Mouse (Mus musculus) ES-E14 (cell line): ENCODE data around the gene Cep152.

Experiments
- CHD2 ChIP-seq: IDR thresholded peaks from 2 replicates; pipeline ENCODE4 v1.6.1; 2014; ENCODE audit warnings: mild to moderate bottlenecking, low read depth, low read length, inconsistent platforms
- MAFK ChIP-seq: IDR thresholded peaks from 2 replicates; pipeline ENCODE4 v1.6.1; 2014; ENCODE audit warnings: mild to moderate bottlenecking, low read depth, low read length, inconsistent platforms; ENCODE audit not compliant: insufficient read depth

DNA sequence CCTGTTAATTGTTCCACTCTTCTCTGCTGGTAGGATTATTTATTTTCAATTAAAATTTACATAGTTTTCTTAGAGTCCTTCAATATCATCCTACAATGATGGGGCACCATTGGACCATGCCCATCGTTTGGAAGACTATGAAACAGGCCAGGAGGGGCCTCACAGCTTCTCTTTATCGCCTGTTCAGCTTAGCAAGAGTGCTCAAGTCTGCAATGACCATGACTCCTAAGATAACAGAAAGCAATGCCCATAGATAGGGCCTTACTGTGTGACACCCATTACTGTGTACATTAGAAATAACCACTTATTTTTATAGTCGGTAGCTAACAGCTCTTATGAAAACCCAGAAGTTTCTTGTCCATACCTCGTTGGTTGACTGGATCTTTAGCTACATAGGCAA, 41.0 kb upstream of the Cep152 start:
- no peak for TF ChIP-seq CHD2
- no peak for TF ChIP-seq MAFK
